Mouse (Mus musculus) cerebellum, postnatal 36 days (tissue): ENCODE results near the gene Sstr1.

ENCODE experiments used
- DNase-seq, 2 experiments: peaks; one replicate each; pipeline ENCODE4 v3.0.0; 2021 to 2022; ENCODE audit warnings: mixed read lengths in 2 of 2

The Sstr1 gene

GRCm38 (mm10) chr12:58211163-58212071 is at the start of gene Sstr1:
Sstr1 (plus strand) TSS chr12:58211772.
- DNase-seq = no peak

GRCm38 (mm10) chr12:58198810-58199209 is 12.8 kb upstream of the Sstr1 start:
- DNase-seq = no peak

GRCm38 (mm10) chr12:58201190-58201589 is 10.4 kb upstream of the Sstr1 start:
- DNase-seq = no peak

GRCm38 (mm10) chr12:58207956-58208355 is 3.6 kb upstream of the Sstr1 start:
- no peak for DNase-seq

GRCm38 (mm10) chr12:58212261-58212923 is 820 bp downstream of the Sstr1 start:
- no peak for DNase-seq

GRCm38 (mm10) chr12:58212924-58213450 is 1.4 kb downstream of the Sstr1 start:
- no peak for DNase-seq

GRCm38 (mm10) chr12:58213451-58214288 is 2.1 kb downstream of the Sstr1 start:
- DNase-seq = no peak

- DNase-seq = no peak
These were observed 2.9 kb downstream of the Sstr1 start for GRCm38 (mm10) chr12:58214289-58215136.

- DNase-seq = no peak
These were observed 4.6 kb downstream of the Sstr1 start for GRCm38 (mm10) chr12:58216218-58216617.

GRCm38 (mm10) chr12:58219078-58219477 is 7.5 kb downstream of the Sstr1 start:
- DNase-seq = no peak

GRCm38 (mm10) chr12:58225644-58226043 is 14.1 kb downstream of the Sstr1 start:
- DNase-seq = no peak

GRCm38 (mm10) chr12:58232489-58232888 is 20.9 kb downstream of the Sstr1 start:
- DNase-seq = no peak

GRCm38 (mm10) chr12:58251901-58252300 is 40.3 kb downstream of the Sstr1 start:
- no peak for DNase-seq
